Mouse (Mus musculus) midbrain, embryonic 14.5 days (tissue): ENCODE results near the gene Tmprss11a. TPM values are rescaled to one million over a fixed set of nuclear protein-coding genes. Genes with fewer than 3 reads are reported as not detected.

Experiments used
- ATAC-seq: fragments of 200-750 bp; cut with Nextera tagmentation; 2 replicates; pipeline ENCODE4 v1.8.0; 2017; ENCODE audit warnings: moderate number of reproducible peaks, moderate library complexity; ENCODE audit not compliant: low FRiP score, low TSS enrichment
- DNase-seq: peaks from one replicate; pipeline ENCODE4 v3.0.0-alpha.2; 2015
- H3K27ac ChIP-seq: fragments of 300-500 bp; sonication (generic); replicated peaks from 2 replicates; pipeline ENCODE4 v1.5.1; 2014; ENCODE audit warnings: mild to moderate bottlenecking, low read depth, low read length, moderate library complexity
- H3K27me3 ChIP-seq: fragments of 300-500 bp; sonication (generic); 2 replicates; pipeline ENCODE4 v1.6.1; 2014; ENCODE audit warnings: low read length, control low read depth, mixed read lengths; ENCODE audit not compliant: control insufficient read depth, insufficient read depth
- H3K36me3 ChIP-seq: fragments of 300-500 bp; sonication (generic); 2 replicates; pipeline ENCODE4 v1.6.1; 2014; ENCODE audit warnings: low read length, control low read depth; ENCODE audit not compliant: control insufficient read depth, insufficient read depth
- H3K4me1 ChIP-seq: fragments of 300-500 bp; sonication (generic); 2 replicates; pipeline ENCODE4 v1.6.1; 2014; ENCODE audit warnings: mild to moderate bottlenecking, antibody characterized with exemption, low read length, control low read depth; ENCODE audit not compliant: control insufficient read depth, insufficient read depth
- H3K4me2 ChIP-seq: fragments of 300-500 bp; sonication (generic); 2 replicates; pipeline ENCODE4 v1.6.1; 2014; ENCODE audit warnings: mild to moderate bottlenecking, low read length, moderate library complexity
- H3K4me3 ChIP-seq: fragments of 300-500 bp; sonication (generic); replicated peaks from 2 replicates; pipeline ENCODE4 v1.5.1; 2014; ENCODE audit warnings: low read depth, low read length
- H3K9ac ChIP-seq: fragments of 300-500 bp; sonication (generic); replicated peaks from 2 replicates; pipeline ENCODE4 v1.6.1; 2014; ENCODE audit warnings: mild to moderate bottlenecking, low read length, moderate library complexity
- H3K9me3 ChIP-seq: fragments of 300-500 bp; sonication (generic); 2 replicates; pipeline ENCODE4 v1.6.1; 2016; ENCODE audit warnings: low read length, control low read depth, mixed read lengths; ENCODE audit not compliant: control insufficient read depth
- WGBS: fragments of 180-500 bp; shearing (Covaris S2); extraction: QIAGEN DNeasy Blood & Tissue Kit; methylation state at CpG from one replicate; pipeline ENCODE4 v1.1.7; 2014; 5-methylcytosine and 5-hydroxymethylcytosine counted together
- polyA plus RNA-seq: library from polyadenylated mRNA; unstranded; fragments of >200 nt; fragmentation: Nextera tagmentation; extraction: Ambion mirVana; gene quantifications from 2 replicates; pipeline ENCODE4 v1.2.1, GENCODE M21; 2014

Tmprss11a gene
- not detected in 2 replicates for polyA plus RNA-seq

- no peaks in the 10 kb centered on the region for H3K4me1 ChIP-seq
- ATAC-seq (no peak), DNase-seq (no peak)
- no peak within 1 kb of the TSS for H3K27ac ChIP-seq
- no peaks in the 10 kb centered on the region for H3K27me3 ChIP-seq
- H3K9me3 ChIP-seq, result no peaks in the 10 kb centered on the region
- H3K4me2 ChIP-seq, result no peak within 1 kb of the TSS
- no peak within 1 kb of the TSS for H3K9ac ChIP-seq
- 67% methylated on average over 4 of the region's 4 CpGs for WGBS
- no peaks in the 10 kb centered on the region for H3K36me3 ChIP-seq
- H3K4me3 ChIP-seq, result no peak within 1 kb of the TSS
These were observed at the start of gene Tmprss11a for GRCm38 (mm10) chr5:86468890-86469289. Gene Tmprss11a, minus strand, starts transcription at chr5:86468990.

GRCm38 (mm10) chr5:86518500-86518899 is 49.7 kb upstream of the Tmprss11a start, which contains the start of gene Tmprss11g:
Gene Tmprss11g, minus strand, starts transcription at chr5:86518600.
- no peak within 1 kb of the TSS for H3K4me3 ChIP-seq
- H3K9me3 ChIP-seq, result no peaks in the 10 kb centered on the region
- no peaks in the 10 kb centered on the region for H3K4me1 ChIP-seq
- no peaks in the 10 kb centered on the region for H3K36me3 ChIP-seq
- H3K27ac ChIP-seq, result no peak within 1 kb of the TSS
- DNase-seq (no peak), ATAC-seq (no peak)
- H3K9ac ChIP-seq, result no peak within 1 kb of the TSS
- H3K4me2 ChIP-seq, result no peak within 1 kb of the TSS
- WGBS, result 86% methylated on average over 9 of the region's 9 CpGs
- H3K27me3 ChIP-seq, result no peaks in the 10 kb centered on the region

- Histone ChIP-seq H3K9me3 (no peaks in the 10 kb centered on the region), H3K4me3 (no peak overlapping the region), H3K36me3 (no peaks in the 10 kb centered on the region), H3K27me3 (no peaks in the 10 kb centered on the region), H3K27ac (no peak overlapping the region), H3K4me2 (no peak overlapping the region), H3K4me1 (no peaks in the 10 kb centered on the region), H3K9ac (no peak overlapping the region)
- ATAC-seq, result no peak
- no peak for DNase-seq
- 31% methylated on average over 5 of the region's 5 CpGs for WGBS
These were observed 42.7 kb upstream of the Tmprss11a start for GRCm38 (mm10) chr5:86511538-86511937.

GRCm38 (mm10) chr5:86493453-86493852 is 24.7 kb upstream of the Tmprss11a start:
- no peak overlapping the region for H3K4me2 ChIP-seq
- DNase-seq (no peak), ATAC-seq (no peak)
- H3K27me3 ChIP-seq, result no peaks in the 10 kb centered on the region
- no peaks in the 10 kb centered on the region for H3K36me3 ChIP-seq
- H3K27ac ChIP-seq, result no peak overlapping the region
- no peaks in the 10 kb centered on the region for H3K4me1 ChIP-seq
- no peaks in the 10 kb centered on the region for H3K9me3 ChIP-seq
- no peak overlapping the region for H3K4me3 ChIP-seq
- H3K9ac ChIP-seq, result no peak overlapping the region
- WGBS, result 75% methylated on average over 1 of the region's 1 CpGs

- WGBS, result 72% methylated on average over 2 of the region's 2 CpGs
- no peaks in the 10 kb centered on the region for H3K27me3 ChIP-seq
- no peak overlapping the region for H3K4me2 ChIP-seq
- no peaks in the 10 kb centered on the region for H3K9me3 ChIP-seq
- DNase-seq (peak; percentile 72), ATAC-seq (no peak)
- no peak overlapping the region for H3K4me3 ChIP-seq
- H3K9ac ChIP-seq, result no peak overlapping the region
- no peak overlapping the region for H3K27ac ChIP-seq
- no peaks in the 10 kb centered on the region for H3K4me1 ChIP-seq
- no peaks in the 10 kb centered on the region for H3K36me3 ChIP-seq
These were observed 13.8 kb upstream of the Tmprss11a start for GRCm38 (mm10) chr5:86482562-86482961.

GRCm38 (mm10) chr5:86482031-86482430 is 13.2 kb upstream of the Tmprss11a start:
- Histone ChIP-seq H3K36me3 (no peaks in the 10 kb centered on the region), H3K4me3 (no peak overlapping the region), H3K9me3 (no peaks in the 10 kb centered on the region), H3K4me2 (no peak overlapping the region), H3K4me1 (no peaks in the 10 kb centered on the region), H3K9ac (no peak overlapping the region), H3K27me3 (no peaks in the 10 kb centered on the region), H3K27ac (no peak overlapping the region)
- WGBS, result 96% methylated on average over 1 of the region's 1 CpGs
- DNase-seq (no peak), ATAC-seq (no peak)

GRCm38 (mm10) chr5:86473859-86474258 is 5.1 kb upstream of the Tmprss11a start:
- WGBS, result 85% methylated on average over 9 of the region's 9 CpGs
- H3K27me3 ChIP-seq, result no peaks in the 10 kb centered on the region
- H3K9me3 ChIP-seq, result no peaks in the 10 kb centered on the region
- no peaks in the 10 kb centered on the region for H3K36me3 ChIP-seq
- no peak overlapping the region for H3K4me3 ChIP-seq
- H3K4me1 ChIP-seq, result no peaks in the 10 kb centered on the region
- H3K9ac ChIP-seq, result no peak overlapping the region
- ATAC-seq (no peak), DNase-seq (no peak)
- no peak overlapping the region for H3K27ac ChIP-seq
- no peak overlapping the region for H3K4me2 ChIP-seq

- DNase-seq, result no peak
- no peak overlapping the region for H3K4me3 ChIP-seq
- no peaks in the 10 kb centered on the region for H3K9me3 ChIP-seq
- H3K4me1 ChIP-seq, result no peaks in the 10 kb centered on the region
- no peak overlapping the region for H3K27ac ChIP-seq
- no peaks in the 10 kb centered on the region for H3K27me3 ChIP-seq
- 86% methylated on average over 2 of the region's 2 CpGs for whole genome bisulfite sequencing
- no peaks in the 10 kb centered on the region for H3K36me3 ChIP-seq
- no peak overlapping the region for H3K4me2 ChIP-seq
- no peak overlapping the region for H3K9ac ChIP-seq
- ATAC-seq, result no peak
These were observed 29.5 kb downstream of the Tmprss11a start for GRCm38 (mm10) chr5:86439306-86439705.

- no peak overlapping the region for H3K4me2 ChIP-seq
- H3K9me3 ChIP-seq, result no peaks in the 10 kb centered on the region
- H3K9ac ChIP-seq, result no peak overlapping the region
- ATAC-seq, result no peak
- no peaks in the 10 kb centered on the region for H3K4me1 ChIP-seq
- H3K36me3 ChIP-seq, result no peaks in the 10 kb centered on the region
- no peak overlapping the region for H3K4me3 ChIP-seq
- H3K27me3 ChIP-seq, result no peaks in the 10 kb centered on the region
- DNase-seq, result no peak
- H3K27ac ChIP-seq, result no peak overlapping the region
These were observed 30.2 kb downstream of the Tmprss11a start for GRCm38 (mm10) chr5:86438548-86438947.
